Mouse (Mus musculus): ENCODE results near the gene Wdr54.

Gene Wdr54

DNA sequence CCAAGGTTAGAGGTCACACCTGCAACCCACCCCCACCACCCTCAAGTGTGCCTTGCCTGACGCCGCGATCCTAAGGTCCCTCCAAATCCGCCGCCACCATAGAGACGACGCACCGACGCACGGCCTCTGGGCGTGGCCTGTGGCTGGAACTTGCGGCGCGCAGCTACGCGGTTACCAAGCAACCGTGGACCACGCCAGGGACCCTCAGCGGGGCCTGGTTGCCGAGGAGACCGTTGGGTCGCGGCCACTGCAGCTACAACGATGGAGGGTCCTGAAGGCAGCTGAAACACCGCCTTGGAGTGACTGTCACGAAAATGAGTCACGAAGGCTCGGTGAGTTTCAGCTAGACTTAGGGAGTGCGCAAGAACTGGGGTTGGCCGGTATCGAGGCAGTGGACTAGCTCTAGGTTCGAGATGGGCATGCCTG is at the start of gene Wdr54, which contains the start of gene 1700003E16Rik:
Gene Wdr54, minus strand, starts transcription at position 139 of the 426 bp plus-strand sequence.
Gene 1700003E16Rik, plus strand, starts transcription at position 146 of the 426 bp plus-strand sequence.
- DNase-seq (ENCODE audit: low spot score), result peak; percentile 36

DNA sequence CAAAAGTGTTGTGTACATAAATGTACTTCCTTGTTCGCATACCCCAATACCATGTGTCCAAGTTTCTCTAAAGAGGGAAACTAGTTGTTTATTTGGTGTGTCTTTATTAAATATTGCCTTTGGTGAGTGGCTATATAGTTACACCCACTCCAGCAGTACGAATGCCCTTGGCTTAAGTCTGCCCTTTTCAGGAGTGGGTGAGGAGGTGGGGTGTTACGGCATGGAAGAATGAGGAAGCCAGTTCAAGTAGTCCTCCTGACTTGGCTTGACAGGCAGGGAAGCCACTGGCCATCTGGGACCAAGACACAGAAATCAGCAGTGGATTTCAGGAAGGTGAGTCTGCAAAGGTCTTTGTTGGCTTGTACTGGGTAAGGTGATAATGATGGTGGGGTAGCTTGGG is 49.7 kb upstream of the Wdr54 start:
- no peak for DNase-seq (ENCODE audit: low spot score)

DNA sequence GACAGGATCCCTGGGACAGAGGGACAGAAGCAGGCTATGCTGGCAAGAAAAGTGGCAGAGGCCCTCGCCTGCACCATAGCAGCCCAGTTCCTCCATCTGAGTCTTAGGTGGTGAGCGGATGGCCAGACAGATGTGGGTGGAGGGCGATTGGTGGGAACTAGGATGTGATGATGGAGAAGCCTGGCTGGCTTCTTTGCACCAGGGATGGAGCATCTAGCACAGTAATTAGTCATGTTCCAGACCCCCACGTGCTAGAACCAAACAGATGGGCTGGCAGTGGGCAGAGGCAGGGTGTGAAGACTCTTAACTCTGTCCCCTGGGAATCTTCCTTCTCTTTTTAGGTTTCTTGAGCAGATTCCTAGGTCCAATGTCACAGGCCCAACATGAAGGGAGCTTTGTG is 47.1 kb upstream of the Wdr54 start:
- DNase-seq (ENCODE audit: low spot score), result no peak

DNA sequence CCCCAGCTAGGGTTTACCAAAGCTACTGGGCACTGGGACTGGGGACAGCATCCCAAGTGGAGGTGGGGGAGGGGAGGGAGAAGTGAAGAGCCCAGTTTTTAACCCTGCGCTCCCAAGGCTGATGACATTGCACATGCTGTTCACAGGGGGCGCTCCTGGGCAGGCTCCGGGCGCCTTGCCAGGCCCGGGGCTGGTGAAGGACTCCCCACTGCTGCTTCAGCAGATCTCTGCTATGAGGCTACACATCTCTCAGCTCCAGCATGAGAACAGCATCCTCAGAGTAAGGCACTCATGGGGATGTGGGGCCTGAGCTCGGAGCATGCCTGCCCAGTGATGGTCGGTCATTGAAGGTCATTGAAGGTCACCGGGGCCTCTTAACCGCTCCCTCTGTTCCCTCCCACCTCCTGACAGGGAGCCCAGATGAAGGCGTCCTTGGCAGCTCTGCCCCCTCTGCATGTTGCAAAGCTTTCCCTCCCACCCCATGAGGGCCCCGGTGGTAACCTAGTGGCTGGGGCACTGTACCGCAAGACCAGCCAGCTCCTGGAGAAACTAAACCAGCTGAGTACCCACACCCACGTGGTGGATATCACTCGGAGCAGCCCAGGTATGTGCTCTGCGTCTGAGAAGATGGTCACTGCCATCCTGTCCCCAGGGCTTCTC is 41.3 kb upstream of the Wdr54 start:
- DNase-seq (ENCODE audit: low spot score), result no peak

DNA sequence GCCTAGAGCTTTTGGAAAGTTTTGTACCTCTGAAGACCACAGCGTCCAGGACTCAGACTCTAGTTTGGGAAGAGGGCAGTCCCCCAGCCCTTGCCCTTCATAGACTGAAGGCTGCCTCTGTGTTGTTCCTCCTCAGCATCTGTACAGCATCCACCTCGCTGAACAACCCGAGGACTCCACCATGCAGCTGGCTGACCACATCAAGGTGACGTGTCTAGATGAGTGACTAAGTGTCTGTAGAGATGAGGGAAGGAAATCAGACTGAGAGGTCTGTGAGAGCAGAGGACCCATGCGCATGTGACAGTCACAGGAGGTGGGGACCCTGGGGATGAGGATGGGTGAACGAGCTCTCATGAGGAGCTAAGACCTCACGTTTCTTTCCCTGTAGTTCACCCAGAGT is 37.4 kb upstream of the Wdr54 start:
- no peak for DNase-seq (ENCODE audit: low spot score)

DNA sequence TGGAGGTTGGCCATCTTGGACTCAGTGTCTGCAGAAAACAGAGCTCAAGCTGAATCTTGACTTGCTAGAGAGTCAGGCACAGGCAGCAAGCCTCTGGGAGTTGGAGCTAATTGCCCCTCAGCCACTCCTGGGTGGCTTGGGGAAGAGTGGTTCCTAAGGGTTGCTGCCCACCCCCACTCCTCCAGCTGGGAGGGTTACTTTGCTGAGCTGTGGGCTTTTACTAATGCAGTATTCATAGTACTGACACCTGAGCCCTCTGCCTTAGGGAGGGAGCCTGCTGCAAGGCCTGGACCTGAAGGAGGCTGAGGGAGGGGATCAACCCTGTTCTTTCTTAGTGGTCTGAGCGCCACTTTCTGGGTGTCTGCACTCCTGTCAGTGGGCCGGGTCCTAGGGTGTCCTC is 30.7 kb upstream of the Wdr54 start:
- no peak for DNase-seq (ENCODE audit: low spot score)

DNA sequence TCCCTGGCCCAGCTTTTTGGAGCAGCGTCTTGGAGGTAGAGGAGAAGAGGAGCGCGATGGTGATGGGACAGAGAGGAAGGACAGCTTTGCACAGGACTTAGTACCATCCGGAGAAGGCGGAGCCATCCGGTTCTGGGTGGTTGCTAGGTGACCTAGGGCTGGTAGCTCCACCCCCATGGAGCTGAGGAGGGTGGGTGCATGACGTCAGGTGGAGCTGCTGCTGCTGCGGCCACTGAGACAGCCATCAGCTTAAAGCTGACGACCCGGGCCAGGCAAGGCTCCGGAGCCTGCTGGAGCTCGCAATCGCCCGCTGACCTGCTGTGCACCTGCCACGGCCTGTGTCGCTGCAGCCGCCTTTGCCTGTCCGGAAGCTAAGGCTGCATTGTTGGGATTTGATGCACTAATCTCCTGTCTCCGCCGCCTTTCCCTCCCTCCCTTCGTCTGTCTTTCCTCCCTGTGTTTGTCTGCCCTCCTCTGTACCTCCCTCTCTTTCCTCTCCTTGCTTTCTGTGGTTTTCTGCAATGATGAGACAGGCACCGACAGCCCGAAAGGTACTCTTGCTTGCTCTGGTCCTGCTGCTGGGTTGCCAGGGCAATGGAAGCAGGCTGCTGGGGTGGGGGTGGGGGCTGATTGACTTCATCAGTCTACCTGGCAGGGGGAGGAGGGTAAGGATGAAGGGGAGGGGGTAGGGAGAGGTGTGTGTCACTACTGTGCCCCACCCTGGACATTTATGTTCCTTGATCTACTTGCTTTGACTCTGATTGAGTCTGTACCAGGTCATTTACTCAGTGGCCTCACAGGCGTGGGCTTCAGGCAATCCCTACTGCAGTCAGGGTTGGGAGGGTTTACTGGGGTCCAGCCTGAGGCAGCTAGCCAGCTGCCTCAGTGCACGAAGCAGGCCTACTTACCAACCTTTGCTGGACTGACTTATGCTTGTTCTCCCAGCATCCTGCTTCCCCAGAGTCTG is 30.0 kb upstream of the Wdr54 start:
- DNase-seq (ENCODE audit: low spot score), result peak; percentile 22

DNA sequence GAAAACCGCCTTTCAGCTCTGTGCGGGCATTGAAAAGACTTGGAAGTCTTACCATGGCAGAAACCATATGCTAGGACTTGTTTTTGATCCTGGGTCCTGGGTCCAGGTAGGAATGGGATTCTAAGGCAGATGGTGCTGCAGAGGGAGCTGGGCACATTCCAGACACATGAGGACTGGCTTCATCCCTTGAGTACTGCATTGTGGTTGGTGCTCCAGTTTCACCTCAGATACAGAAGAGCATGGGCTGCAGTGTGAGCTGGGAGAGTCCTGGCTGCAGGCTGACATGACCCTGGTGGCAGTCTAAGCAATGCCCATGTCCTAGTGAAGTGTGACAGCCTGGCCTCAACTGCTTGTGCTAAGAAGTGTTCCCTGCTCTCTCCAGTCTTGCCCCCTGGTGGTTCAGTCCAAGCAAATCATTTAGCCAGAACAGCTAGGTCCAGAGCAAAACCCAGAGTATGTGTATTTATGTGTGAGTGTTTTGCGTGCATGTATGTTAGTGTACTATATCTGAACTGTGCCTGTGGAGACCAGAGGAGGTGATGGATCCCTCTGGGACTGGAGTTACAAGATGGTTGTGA is 28.8 kb upstream of the Wdr54 start:
- no peak for DNase-seq (ENCODE audit: low spot score)

DNA sequence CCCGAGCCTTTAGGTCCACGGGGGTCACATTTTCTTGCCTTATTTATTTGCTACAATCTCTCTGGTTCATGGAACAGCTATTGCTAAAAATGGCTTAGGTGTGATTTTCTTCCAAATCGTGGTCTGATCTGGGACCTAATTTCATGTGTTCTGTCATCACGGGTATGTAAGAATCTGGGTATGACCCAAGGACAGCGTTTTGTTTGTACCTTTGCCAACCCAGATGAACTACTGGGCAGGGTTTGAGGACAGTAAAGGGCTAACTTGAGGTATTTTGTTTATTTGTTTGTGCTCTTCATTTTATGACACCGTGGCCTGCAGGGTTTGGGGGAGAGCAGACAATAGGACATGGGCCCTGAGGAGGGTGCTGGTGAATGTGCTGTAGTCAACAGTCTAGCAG is 24.4 kb upstream of the Wdr54 start:
- DNase-seq (ENCODE audit: low spot score), result no peak

DNA sequence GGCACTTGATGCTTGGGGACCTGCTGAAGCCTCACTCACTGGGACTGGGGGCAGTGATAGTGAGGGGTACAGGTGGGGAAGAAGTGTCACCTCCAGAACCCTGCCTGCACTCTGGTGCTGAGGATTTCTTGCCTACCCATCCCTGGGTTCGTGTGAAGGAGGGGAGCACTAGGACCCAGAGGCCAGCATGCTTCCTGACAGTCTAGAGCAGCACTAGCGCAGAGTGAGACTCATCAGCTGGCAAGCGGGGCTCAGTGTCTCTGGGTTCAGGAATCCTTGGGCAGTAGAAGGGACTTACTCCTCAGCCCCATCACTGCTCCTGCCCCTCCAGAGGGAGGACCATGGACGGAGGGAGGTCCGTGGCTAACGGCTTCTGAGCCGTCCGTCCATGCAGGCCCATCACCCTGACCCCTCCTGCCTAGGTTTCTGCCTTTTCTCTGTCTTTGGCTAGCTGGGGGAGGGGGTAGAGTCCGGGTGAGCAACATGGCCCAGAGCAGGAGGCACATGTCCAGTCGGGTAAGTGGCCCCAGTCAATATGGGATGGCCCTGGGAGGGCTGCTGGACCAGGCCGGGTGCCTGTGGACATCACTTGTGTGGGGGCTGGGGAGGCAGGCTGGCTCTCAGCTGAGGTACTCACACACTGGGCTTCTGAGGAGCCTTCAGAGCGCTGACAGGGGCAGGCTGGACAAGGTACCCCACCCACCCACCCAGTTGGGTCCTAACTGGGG is 23.4 kb upstream of the Wdr54 start:
- DNase-seq (ENCODE audit: low spot score), result no peak

DNA sequence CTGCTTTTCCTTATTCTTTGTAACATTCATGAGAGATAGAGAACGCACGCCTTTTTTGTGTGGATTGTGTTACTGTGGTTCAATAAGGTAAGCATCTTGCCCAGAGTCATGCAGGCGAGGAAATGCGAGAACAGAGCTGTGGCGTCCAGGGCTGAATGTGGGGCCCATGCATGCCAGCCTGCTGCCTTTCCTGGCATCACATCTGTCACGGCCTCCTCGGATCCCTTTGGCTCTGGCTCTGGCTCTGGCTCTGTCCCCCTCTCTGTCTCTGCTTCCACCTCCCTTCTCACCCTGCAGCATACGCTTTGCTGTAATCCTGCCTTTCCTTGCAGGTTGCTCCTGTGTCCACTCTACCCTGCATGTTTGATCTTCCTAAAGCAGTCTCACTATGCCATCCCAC is 19.8 kb upstream of the Wdr54 start:
- no peak for DNase-seq (ENCODE audit: low spot score)

DNA sequence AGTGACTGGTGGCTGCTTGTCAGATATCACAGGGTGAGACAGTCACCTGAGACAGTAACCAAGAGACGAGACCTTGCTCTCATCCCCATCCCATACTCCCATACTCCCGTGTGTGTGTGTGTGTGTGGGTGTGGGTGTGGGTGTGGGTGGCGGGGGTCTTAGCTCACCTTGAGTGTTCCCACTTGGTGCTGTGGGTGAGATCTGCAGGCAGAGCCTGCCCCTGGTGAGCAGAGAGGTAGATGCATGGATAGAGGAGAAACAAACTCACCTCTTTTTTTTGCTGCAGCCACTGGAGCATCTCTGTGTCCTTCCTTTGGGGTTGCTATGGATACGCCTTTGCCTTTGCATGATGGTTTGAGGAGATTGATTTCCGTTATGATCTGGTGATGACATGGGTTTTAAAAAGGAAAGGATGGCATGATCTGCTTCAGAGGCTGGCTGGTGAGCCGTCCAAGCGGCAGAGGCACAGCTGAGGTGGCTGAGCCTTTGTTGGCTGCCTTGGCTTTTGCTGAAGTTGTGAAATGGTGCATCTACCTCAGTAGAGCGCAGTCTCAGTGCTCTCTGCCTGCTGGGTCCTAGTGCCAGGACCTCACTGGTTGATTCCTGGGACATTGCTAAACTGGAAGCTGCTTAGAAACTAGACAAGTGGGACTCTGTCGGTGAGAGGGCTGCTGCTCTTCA is 16.2 kb upstream of the Wdr54 start:
- no peak for DNase-seq (ENCODE audit: low spot score)

DNA sequence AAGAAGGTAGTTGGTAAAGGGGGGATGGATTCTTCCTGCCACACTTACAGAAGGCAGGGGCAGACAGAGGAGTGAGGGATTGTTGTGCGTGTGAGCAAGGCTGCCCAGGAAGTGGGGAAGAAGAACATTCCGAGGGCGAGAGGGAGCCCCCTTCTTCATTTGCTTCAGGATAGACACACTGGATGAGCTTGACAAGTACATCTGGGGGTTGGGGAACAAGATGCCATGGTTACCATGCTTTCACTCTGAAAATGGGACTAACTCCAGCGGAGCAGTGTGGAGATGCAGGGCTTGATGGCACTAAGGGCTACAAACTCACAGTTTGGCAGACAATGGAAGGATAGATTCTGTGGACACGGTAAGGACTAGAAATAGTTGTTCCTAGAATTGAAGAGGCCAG is 14.9 kb upstream of the Wdr54 start:
- no peak for DNase-seq (ENCODE audit: low spot score)

DNA sequence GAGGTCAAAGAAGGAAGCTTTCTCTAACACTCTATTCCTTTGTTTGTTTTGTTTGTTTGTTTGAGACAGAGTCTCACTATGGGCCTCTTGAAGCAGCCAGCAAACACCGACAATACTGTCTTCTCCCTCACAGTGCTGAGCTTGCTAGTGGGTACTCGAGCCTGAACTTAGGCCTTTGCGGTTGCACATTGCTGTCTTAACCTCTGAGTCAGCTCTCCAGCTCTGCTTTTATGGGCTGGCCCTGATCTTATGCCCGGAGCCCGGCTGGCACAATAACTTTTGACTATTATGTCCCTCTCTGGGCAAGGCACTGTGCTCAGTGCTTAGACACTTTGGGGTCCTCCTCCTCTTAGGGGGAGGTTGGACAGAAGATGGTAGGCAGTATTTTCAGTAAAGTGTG is 13.7 kb upstream of the Wdr54 start:
- no peak for DNase-seq (ENCODE audit: low spot score)

DNA sequence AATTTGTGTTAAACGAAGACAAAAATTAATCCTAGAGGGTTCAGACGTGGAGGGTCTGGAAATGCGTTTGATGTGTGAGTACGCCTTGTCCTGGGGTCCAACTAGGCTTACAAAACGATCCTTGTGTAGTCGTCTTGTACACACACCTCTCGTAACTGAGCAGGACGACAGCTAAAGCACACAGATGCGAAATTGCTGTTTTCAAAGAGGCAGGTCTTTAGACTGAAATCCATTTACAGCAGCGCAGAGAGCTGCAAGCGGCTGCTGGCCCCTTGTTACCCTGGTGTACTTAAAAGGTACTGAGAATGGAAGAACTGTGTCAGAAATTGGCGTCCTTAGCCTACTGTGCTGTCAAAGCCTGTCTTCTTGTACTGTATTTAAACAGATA is 10.0 kb upstream of the Wdr54 start:
- DNase-seq (ENCODE audit: low spot score), result peak; percentile 40

DNA sequence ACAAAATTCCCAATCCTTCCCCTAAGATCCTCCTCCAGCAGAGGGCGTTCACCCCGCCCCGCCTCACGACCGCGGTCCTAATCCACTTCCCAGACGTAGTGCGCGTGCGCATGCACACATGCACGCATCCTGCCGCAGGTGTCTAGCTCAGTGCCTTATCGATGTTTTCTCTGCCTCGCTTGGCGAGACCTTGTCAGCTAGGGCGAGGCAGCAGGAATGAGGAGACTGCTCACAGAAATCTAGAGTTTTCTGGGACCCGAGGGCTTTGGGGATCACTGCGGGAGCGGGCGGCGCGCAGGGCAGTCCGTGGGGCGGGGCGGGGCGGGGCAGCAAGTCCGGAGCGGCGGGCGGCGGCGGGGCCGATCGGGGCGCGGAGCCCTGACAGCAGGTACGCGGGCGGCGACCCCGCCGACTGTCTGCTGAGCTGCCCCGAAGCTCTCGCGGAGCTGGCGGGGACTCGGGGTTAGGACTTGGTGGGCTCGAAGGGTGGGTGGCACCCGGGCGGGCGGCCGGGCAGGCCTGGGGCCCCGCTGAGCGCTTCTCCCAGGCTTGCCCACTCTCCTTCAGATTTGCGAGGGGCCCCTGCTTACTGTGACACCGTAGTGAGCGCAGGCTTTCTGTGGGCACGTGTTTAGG is 9.5 kb upstream of the Wdr54 start, which contains the start of gene Dctn1:
Gene Dctn1, plus strand, starts transcription at position 314 of the 636 bp plus-strand sequence.
- peak; percentile 93 for DNase-seq (ENCODE audit: low spot score)

DNA sequence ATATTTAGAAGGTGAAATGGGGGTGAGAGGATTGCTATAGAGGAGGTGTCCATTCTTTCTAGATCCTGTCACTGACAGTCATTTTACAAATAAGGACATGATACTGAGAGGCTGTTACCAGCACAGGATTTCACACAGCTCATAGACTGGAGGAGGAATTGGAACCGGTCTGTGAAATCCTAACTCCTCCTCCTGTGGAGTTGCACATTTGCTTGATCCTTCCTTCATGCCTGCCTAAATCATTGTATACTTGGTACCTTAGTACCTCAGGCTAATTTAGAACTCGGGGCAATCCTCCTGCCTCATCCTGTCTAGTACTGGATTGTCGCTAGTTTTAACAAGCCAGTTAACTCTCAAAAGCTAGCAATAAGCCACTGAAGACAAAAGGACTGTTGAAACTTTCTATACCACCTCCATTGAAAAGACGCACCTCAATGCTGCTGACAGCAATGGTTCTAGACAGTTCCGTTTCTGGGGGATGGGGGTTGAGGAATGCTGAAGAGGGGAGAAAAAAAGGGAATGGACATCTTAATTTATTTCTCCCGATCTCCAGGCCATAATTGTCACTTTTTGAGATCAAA is 8.9 kb upstream of the Wdr54 start:
- no peak for DNase-seq (ENCODE audit: low spot score)

DNA sequence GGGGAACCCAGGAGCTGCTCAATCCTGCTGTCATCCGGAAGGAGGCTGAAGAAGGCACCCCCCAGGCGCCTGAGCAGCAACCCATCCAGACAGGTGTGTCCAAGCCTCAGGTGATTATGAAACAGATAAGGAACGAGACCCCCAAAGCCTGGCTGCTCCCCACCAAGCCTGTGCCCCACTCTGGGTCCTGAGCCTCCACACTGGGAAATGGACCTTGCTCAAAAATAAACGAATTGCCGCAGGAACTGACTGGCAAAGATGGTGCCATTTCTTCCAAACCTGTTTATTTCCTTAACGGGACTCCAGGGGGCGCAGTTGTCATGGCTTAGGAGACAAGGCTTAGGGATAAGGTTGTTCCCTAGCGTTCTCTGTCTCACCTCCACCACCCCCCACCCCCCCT is 6.5 kb upstream of the Wdr54 start:
- peak; percentile 71 for DNase-seq (ENCODE audit: low spot score)

DNA sequence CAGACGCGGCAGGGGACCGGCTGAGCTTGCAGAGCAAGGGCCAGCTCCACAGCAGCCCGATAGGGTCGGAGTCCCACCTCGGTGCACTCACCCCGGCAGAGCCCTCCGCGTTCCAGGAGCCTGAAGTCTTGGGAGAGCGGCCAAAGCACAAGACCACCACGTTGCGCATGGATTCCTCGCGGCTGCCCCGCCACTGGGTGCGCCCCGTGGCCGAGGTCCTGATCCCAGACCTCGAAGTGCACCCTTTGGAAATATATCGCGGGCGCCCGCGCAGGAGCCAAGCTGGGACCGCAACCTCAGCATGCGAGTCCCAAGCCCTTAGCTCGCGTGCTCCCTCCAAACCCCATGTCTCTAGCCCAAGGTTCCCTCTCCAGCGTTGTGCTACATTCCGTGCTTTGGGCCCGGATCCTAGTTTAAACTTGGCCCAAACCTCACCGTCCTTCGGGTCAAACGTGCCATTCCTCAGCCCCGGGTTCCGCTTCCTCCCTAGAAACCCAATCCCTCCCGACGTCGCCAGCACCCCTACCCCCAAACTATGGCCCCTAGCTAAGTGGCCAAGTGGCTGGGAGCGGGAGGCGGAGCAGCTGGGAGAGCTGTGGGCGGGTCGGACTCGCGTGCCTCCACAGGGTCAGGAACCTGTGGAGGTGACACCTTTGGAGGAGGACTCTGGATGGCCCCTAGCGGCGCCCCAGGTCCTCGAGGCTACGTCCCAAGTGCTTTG is 5.9 kb upstream of the Wdr54 start:
- DNase-seq (ENCODE audit: low spot score), result no peak

DNA sequence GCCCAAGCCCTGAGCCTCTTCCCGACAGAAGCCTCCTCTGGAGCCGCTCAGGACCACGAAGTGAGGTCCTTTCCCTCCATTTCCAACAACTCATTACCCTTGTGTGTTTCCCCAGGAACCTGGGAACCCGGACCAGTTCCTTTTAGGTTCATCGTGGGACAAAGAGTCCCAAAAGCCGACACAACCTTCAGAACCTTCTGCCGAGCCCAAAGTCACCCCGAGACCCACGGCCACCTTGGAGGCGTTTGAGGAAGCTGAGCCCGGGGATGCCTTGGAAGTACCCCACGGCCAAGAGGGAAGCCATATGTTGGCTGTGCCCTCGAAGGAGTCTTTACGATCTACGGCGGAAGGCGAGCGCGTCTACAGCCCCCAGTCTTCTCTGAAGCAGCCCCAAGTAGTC is 5.2 kb upstream of the Wdr54 start:
- DNase-seq (ENCODE audit: low spot score), result no peak
